Comparison of ENCODE assay signal across 10 mouse cellular contexts in the genomic region with DNA sequence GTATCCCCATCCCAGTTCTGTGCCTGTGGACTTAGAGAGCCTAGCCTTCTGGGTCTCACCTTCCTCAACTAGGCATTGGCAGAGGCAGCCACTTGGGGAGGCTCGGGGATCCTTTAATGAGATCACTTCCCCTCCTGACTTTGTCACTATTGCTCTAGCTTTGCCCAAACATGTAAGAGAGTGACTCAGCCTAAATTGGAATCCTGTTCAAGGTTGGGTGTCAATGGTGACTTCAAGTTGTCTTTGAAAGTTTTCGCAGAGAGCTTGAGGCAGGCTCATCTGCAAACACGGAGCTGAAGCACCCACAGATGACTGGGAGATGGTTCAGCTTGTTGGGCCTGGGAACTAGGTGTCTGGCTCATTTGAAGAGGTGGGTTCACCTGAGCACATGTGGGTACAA.
"Had no signal": no experiment of that assay in that cellular context is flagged by ENCODE, and none has a peak within 500 bp of the region (broad histone marks: within the 10 kb centered on the region; RNA-seq: fewer than 3 reads in every experiment).

No protein-coding gene starts in this region.

- DNase-seq: kidney, postnatal 10 days; kidney, postnatal 4 days; left cerebral cortex, postnatal 4 days; liver, postnatal 0 days; lung, embryonic 14.5 days; right cerebral cortex, adult 18-20 months; right cerebral cortex, postnatal 14 days; right cerebral cortex, postnatal 4 days; thymus, adult 18-20 months; thymus, postnatal 36 days had no signal
